Mouse (Mus musculus): ENCODE data around the gene Fbxw4. TPM values are rescaled to one million over a fixed set of nuclear protein-coding genes. Genes with fewer than 3 reads are reported as not detected.
A peak's percentile ranks its signal among the peaks of the same experiment; 100 is the strongest.

Fbxw4 gene
- polyA plus RNA-seq, 1 experiment, result 95.0 TPM

DNA sequence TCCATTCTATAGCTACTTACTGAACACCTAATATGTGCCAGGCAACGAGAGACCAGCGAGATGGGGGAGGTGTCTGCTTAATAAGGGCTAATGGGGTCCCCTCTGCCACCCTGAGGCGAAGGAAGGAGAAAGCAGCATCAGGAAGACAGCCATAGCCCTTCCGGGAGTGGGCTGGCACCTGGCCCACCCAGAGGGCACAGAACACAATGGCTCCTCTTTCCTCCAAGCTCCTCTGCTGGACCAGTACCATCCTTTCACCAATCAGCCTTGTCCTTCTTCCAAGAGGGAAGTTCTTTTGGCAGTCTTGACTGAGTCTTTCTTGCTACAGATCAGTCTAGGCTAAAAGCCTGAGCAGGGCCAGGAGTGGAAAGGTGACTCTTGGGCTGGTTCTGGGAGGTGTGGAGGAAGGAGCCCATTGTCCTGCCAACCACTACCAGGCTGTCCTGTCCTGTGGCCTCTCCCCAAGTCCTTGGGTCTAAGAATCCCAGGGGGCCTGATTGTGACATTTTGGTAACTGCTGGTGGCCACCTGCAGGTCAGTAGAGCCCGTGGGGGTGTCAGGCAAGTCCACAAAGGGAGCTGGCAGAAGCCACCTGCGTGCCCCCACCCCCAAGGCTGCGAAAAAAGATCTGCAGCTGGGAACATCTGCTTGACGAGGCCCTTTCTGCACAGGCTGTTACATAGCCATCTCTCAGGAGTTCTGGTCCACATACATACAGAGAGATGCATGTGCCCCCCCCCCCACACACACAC, 119.3 kb downstream of the Fbxw4 start:
- 31% methylated on average over 8 of the region's 8 CpGs for whole genome bisulfite sequencing
- peaks cover 8% of the 10 kb centered on the region; the same call in 1 of the 2 replicates for H3K4me1 ChIP-seq (ENCODE audit: control insufficient read depth, insufficient read depth, low read length)
- TF ChIP-seq CTCF (IDR thresholded peaks at IDR 0.05; ENCODE audit: insufficient read depth, low read length), result no peak
- no peak for TF ChIP-seq POLR2A (IDR thresholded peaks at IDR 0.05; ENCODE audit: borderline replicate concordance, extremely low read depth, low read depth, low read length)
- H3K4me3 ChIP-seq (replicated peaks; ENCODE audit: extremely low read depth, low read depth, low read length), result no peak overlapping the region
- no peak for DNase-seq

DNA sequence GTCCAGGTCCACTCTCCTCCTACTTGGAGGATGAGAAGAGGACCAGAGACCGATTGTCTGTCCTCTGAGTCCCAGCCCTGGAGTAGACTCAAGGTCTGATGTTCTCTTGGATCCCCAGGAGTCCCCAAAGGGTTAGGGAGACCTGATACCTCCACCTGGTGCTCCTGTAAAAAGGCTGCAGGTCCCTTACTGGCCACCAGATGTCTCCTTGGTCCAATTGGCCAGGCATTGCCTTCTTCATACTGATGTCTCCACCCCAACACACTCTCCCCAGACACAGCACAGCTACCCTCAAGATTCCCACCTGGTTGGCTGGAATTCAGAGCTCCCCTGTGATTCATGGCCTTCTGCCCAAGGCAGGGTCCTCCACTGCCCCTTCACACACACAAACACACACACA, 122.6 kb downstream of the Fbxw4 start:
- TF ChIP-seq POLR2A (IDR thresholded peaks at IDR 0.05; ENCODE audit: borderline replicate concordance, extremely low read depth, low read depth, low read length) (no peak), CTCF (IDR thresholded peaks at IDR 0.05; ENCODE audit: insufficient read depth, low read length) (peak; percentile 85)
- 36% methylated on average over 1 of the region's 1 CpGs for WGBS
- DNase-seq, result peak; percentile 54

DNA sequence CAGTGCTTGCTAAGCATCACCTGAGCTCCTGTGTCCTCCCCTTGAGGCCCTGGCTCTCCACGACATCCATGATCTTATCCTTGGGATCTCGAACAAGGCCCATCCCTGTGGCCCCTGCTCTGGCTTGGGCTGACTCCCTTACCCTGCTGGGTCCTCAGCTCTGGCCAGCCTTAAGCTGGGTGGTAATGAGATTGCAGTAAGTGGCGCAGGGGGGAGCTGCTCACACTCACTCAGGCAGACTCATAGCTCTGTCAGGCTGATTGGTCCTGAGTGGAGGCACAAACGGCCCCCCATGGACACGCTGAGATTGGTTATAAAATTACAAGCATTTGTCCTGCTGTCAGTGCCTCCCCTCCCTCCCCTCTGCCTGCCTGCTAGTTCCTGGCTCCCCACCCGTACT, 124.2 kb downstream of the Fbxw4 start:
- Histone ChIP-seq H3K4me3 (replicated peaks; ENCODE audit: extremely low read depth, low read depth, low read length) (no peak overlapping the region), H3K4me1 (ENCODE audit: control insufficient read depth, insufficient read depth, low read length) (no peaks in the 10 kb centered on the region)
- TF ChIP-seq POLR2A (IDR thresholded peaks at IDR 0.05; ENCODE audit: borderline replicate concordance, extremely low read depth, low read depth, low read length) (no peak), CTCF (IDR thresholded peaks at IDR 0.05; ENCODE audit: insufficient read depth, low read length) (no peak)
- DNase-seq, result no peak
- 55% methylated on average over 6 of the region's 6 CpGs for WGBS

More for the DNA sequence above, 122.6 kb downstream of the Fbxw4 start:
- peaks cover 4% of the 10 kb centered on the region; the same call in 1 of the 2 replicates for H3K4me1 ChIP-seq (ENCODE audit: control insufficient read depth, insufficient read depth, low read length)
- H3K4me3 ChIP-seq (replicated peaks; ENCODE audit: extremely low read depth, low read depth, low read length), result no peak overlapping the region

DNA sequence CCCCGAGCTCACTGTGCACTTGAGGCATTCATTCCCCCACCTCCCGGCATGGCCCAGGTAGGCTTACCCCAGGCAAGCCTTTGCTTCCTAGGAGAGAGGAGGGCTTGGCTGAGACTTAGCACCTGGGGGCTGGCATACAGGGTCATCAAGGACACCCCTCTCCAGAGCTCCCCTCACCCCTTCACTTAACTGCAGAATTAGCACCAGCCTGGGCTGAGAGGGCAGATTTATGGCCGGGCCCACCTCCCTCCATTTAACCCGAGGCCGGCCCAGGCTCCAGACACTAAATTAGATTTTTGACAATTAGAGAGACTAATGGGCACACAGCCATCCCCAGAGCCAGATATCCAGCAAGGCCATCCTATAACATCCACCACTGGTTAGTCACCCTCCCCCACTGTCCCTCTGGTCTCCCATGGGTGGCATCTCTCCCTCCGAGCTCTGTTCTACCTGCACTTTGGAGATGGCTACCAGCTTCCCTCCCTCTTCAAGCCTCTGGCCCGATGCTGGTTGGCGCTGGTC, 124.8 kb downstream of the Fbxw4 start:
- 76% methylated on average over 8 of the region's 8 CpGs for WGBS
- TF ChIP-seq CTCF (IDR thresholded peaks at IDR 0.05; ENCODE audit: insufficient read depth, low read length) (no peak), POLR2A (IDR thresholded peaks at IDR 0.05; ENCODE audit: borderline replicate concordance, extremely low read depth, low read depth, low read length) (no peak)
- H3K4me3 ChIP-seq (replicated peaks; ENCODE audit: extremely low read depth, low read depth, low read length), result no peak overlapping the region

DNA sequence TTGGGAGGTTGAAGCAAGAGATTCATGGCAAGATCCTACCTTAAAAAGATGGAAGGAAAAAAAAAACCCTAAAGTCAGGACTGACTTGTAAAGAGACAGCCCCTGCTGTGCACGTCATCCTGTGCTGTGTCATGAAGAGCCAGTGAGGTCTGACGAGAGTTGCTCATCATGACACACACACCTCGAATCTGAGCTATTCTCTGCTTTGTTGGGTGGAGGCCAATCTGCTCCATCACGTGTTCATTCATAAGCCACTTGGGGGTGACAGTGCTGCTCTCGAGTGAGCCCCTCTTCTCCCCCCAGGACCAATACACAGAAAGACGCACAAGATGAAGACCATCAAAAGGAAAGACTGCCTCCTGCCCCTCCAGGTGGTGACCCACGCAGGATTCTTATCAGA, 126.5 kb downstream of the Fbxw4 start:
- TF ChIP-seq POLR2A (IDR thresholded peaks at IDR 0.05; ENCODE audit: borderline replicate concordance, extremely low read depth, low read depth, low read length), result no peak
- TF ChIP-seq CTCF (IDR thresholded peaks at IDR 0.05; ENCODE audit: insufficient read depth, low read length), result no peak
- no peak overlapping the region for H3K4me3 ChIP-seq (replicated peaks; ENCODE audit: extremely low read depth, low read depth, low read length)
- 54% methylated on average over 7 of the region's 7 CpGs for WGBS
- peaks cover 2% of the 10 kb centered on the region; the same call in 1 of the 2 replicates for H3K4me1 ChIP-seq (ENCODE audit: control insufficient read depth, insufficient read depth, low read length)
- DNase-seq, result no peak

More for the DNA sequence above, 124.8 kb downstream of the Fbxw4 start:
- peaks cover 2% of the 10 kb centered on the region; the same call in 1 of the 2 replicates for H3K4me1 ChIP-seq (ENCODE audit: control insufficient read depth, insufficient read depth, low read length)
- DNase-seq, result no peak

DNA sequence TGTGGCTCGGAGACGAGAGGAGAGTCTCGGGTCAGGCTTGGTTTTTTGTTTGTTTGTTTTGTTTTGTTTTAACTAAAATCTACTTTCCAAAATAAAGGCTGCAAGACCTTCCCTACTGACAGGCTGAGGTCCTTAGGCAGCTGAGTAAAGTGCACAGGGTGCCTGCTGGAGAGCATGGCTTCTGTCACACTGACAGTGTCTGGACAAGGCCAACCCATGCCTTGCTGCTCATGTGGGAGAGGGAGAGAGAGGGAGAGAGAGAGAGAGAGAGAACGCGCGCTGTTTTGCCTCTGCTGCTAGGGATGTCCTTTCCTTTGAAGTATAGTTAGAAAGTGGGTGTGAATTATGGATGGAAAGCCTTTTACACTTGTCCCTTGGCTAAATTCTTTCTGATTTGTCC, 128.6 kb downstream of the Fbxw4 start:
- TF ChIP-seq POLR2A (IDR thresholded peaks at IDR 0.05; ENCODE audit: borderline replicate concordance, extremely low read depth, low read depth, low read length) (no peak), CTCF (IDR thresholded peaks at IDR 0.05; ENCODE audit: insufficient read depth, low read length) (no peak)
- WGBS, result 71% methylated on average over 6 of the region's 6 CpGs
- DNase-seq, result no peak
- Histone ChIP-seq H3K4me1 (ENCODE audit: control insufficient read depth, insufficient read depth, low read length) (peaks cover 2% of the 10 kb centered on the region; the same call in 1 of the 2 replicates), H3K4me3 (replicated peaks; ENCODE audit: extremely low read depth, low read depth, low read length) (no peak overlapping the region)

DNA sequence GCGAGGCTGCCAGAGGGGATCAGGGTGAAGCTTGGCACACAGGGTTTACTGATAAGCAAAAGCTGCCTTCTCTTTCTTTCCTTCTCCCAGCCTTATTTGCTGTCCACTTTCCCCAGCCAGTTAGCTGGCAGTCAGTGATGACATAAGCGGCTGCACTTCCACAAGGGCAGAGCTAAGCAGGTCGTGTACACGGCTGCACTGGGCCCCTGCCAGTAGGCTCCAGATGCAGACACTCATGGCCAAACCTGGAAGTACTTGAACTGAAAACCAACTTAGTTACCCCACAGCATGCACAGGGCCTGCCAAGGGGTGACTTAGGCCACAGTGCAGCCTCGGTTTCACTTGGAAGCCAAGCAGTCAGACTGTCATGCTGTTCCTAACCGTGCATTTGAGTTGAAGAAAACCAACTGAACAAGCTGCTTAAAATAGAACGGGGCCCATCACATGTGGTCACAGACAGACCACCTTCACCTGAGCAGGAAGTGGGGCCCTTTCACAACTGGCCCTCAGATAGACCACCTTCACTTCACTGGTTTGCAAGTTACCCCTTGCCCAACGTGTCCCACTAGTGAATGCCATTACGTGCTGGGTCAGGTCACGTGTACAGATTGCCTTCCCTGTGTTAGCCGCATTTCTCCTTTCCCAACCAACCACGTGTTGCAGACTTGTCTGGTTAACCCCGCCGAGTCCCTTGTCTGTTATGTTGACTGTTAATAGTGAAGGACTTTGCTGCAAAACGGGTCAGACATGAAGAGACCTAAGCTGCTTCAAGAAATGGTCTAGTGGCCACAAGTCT, 129.7 kb downstream of the Fbxw4 start:
- DNase-seq, result peak; percentile 53
- 53% methylated on average over 15 of the region's 15 CpGs for WGBS
- H3K4me1 ChIP-seq (ENCODE audit: control insufficient read depth, insufficient read depth, low read length), result peaks cover 2% of the 10 kb centered on the region; the same call in 1 of the 2 replicates
- no peak overlapping the region for H3K4me3 ChIP-seq (replicated peaks; ENCODE audit: extremely low read depth, low read depth, low read length)
- no peak for TF ChIP-seq CTCF (IDR thresholded peaks at IDR 0.05; ENCODE audit: insufficient read depth, low read length)
- no peak for TF ChIP-seq POLR2A (IDR thresholded peaks at IDR 0.05; ENCODE audit: borderline replicate concordance, extremely low read depth, low read depth, low read length)

DNA sequence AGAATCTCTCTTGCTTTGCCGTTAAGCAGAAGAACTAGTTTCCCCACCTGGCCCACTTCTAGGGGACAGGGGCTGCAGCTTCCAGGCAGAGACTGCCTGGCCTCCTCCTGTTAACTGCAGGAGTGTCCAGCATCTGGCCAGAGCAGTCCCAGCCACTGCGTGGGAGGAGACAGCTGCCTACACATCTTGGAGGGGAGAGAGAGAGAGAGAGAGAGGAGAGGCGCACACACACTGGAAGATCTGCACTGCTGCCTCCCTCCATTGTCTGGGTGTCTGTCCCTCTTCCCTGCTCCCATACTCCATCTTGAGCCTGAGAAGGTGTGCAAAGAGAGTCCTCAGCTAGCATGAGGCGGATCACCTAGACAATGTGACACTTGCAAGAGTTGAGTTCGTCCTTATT, 130.8 kb downstream of the Fbxw4 start:
- Histone ChIP-seq H3K4me3 (replicated peaks; ENCODE audit: extremely low read depth, low read depth, low read length) (no peak overlapping the region), H3K4me1 (ENCODE audit: control insufficient read depth, insufficient read depth, low read length) (peaks cover 2% of the 10 kb centered on the region; the same call in 1 of the 2 replicates)
- WGBS, result 70% methylated on average over 5 of the region's 5 CpGs
- TF ChIP-seq POLR2A (IDR thresholded peaks at IDR 0.05; ENCODE audit: borderline replicate concordance, extremely low read depth, low read depth, low read length) (no peak), CTCF (IDR thresholded peaks at IDR 0.05; ENCODE audit: insufficient read depth, low read length) (no peak)
- DNase-seq, result no peak

Other genes with a start within 250 kb of the Fbxw4 start
- gene Poll, start 99.8 kb downstream of the Fbxw4 start, polyA plus RNA-seq (2012; rRNA removed), result 9.1 and 10.6 TPM in 2 replicates
- gene Gm17018, start 99.7 kb downstream of the Fbxw4 start, polyA plus RNA-seq (2012; rRNA removed), result 6.6 and 7.5 TPM in 2 replicates
- not detected in 2 replicates for gene Fgf8, start 82.6 kb upstream of the Fbxw4 start, polyA plus RNA-seq (2012; rRNA removed)
- gene Npm3, start 89.3 kb upstream of the Fbxw4 start, polyA plus RNA-seq (2012; rRNA removed), result 39.0 and 41.3 TPM in 2 replicates
- 18.5 and 35.6 TPM in 2 replicates for gene Mgea5, start 123.5 kb upstream of the Fbxw4 start, polyA plus RNA-seq (2012; rRNA removed)
- gene Kcnip2, start 155.7 kb upstream of the Fbxw4 start, polyA plus RNA-seq (2012; rRNA removed), result 1.1 and 1.4 TPM in 2 replicates